Mouse (Mus musculus): ENCODE data around the gene Ush2a. TPM values are rescaled to one million over a fixed set of nuclear protein-coding genes. Genes with fewer than 3 reads are reported as not detected.

Ush2a gene
- total and polyA plus RNA-seq, 2 experiments, result under 0.01 TPM

- no peak for DNase-seq (ENCODE audit: extremely low read depth, low read depth, low spot score)
- H3K36me3 ChIP-seq (ENCODE audit: control insufficient read depth, insufficient read depth, low read length), result no peaks in the 10 kb centered on the region
- H3K9ac ChIP-seq (ENCODE audit: low read depth, low read length), result no peak overlapping the region
- WGBS, result 65% methylated on average over 6 of the region's 6 CpGs
- TF ChIP-seq POLR2A (IDR thresholded peaks at IDR 0.05; ENCODE audit: extremely low read depth, insufficient read depth, low read length) (no peak), CTCF (IDR thresholded peaks at IDR 0.05; ENCODE audit: low read depth, low read length) (no peak)
- no peak overlapping the region for H3K27ac ChIP-seq (replicated peaks; ENCODE audit: insufficient read depth, low read depth, low read length)
- no peak overlapping the region for H3K4me3 ChIP-seq (ENCODE audit: insufficient read depth, low read depth, low read length)
- no peaks in the 10 kb centered on the region for H3K4me1 ChIP-seq (ENCODE audit: control insufficient read depth, insufficient read depth, low read length)
- H3K27me3 ChIP-seq (ENCODE audit: control insufficient read depth, insufficient read depth, low read length), result peaks cover under 1% of the 10 kb centered on the region; the same call in 1 of the 2 replicates
- no peaks in the 10 kb centered on the region for H3K79me2 ChIP-seq (ENCODE audit: control insufficient read depth, insufficient read depth, low read length)
Observed at GRCm38 (mm10) chr1:188390080-188390479, 128.3 kb downstream of the Ush2a start.

GRCm38 (mm10) chr1:188407176-188407575 lies 145.4 kb downstream of the Ush2a start:
- no peak for DNase-seq (ENCODE audit: extremely low read depth, low read depth, low spot score)
- Histone ChIP-seq H3K9ac (ENCODE audit: low read depth, low read length) (no peak overlapping the region), H3K27ac (replicated peaks; ENCODE audit: insufficient read depth, low read depth, low read length) (no peak overlapping the region), H3K4me3 (ENCODE audit: insufficient read depth, low read depth, low read length) (no peak overlapping the region), H3K27me3 (ENCODE audit: control insufficient read depth, insufficient read depth, low read length) (no peaks in the 10 kb centered on the region), H3K79me2 (ENCODE audit: control insufficient read depth, insufficient read depth, low read length) (no peaks in the 10 kb centered on the region), H3K4me1 (ENCODE audit: control insufficient read depth, insufficient read depth, low read length) (no peaks in the 10 kb centered on the region), H3K36me3 (ENCODE audit: control insufficient read depth, insufficient read depth, low read length) (no peaks in the 10 kb centered on the region)
- WGBS, result 90% methylated on average over 4 of the region's 4 CpGs
- no peak for TF ChIP-seq POLR2A (IDR thresholded peaks at IDR 0.05; ENCODE audit: extremely low read depth, insufficient read depth, low read length)
- no peak for TF ChIP-seq CTCF (IDR thresholded peaks at IDR 0.05; ENCODE audit: low read depth, low read length)

- Histone ChIP-seq H3K36me3 (ENCODE audit: control insufficient read depth, insufficient read depth, low read length) (no peaks in the 10 kb centered on the region), H3K27me3 (ENCODE audit: control insufficient read depth, insufficient read depth, low read length) (no peaks in the 10 kb centered on the region), H3K4me3 (ENCODE audit: insufficient read depth, low read depth, low read length) (no peak overlapping the region), H3K9ac (ENCODE audit: low read depth, low read length) (no peak overlapping the region), H3K79me2 (ENCODE audit: control insufficient read depth, insufficient read depth, low read length) (no peaks in the 10 kb centered on the region), H3K27ac (replicated peaks; ENCODE audit: insufficient read depth, low read depth, low read length) (no peak overlapping the region), H3K4me1 (ENCODE audit: control insufficient read depth, insufficient read depth, low read length) (no peaks in the 10 kb centered on the region)
- TF ChIP-seq POLR2A (IDR thresholded peaks at IDR 0.05; ENCODE audit: extremely low read depth, insufficient read depth, low read length), result no peak
- TF ChIP-seq CTCF (IDR thresholded peaks at IDR 0.05; ENCODE audit: low read depth, low read length), result no peak
- 84% methylated on average over 8 of the region's 8 CpGs for WGBS
- DNase-seq (ENCODE audit: extremely low read depth, low read depth, low spot score), result no peak
Observed at GRCm38 (mm10) chr1:188407613-188408386, 146.0 kb downstream of the Ush2a start.

- H3K27me3 ChIP-seq (ENCODE audit: control insufficient read depth, insufficient read depth, low read length), result no peaks in the 10 kb centered on the region
- no peak overlapping the region for H3K27ac ChIP-seq (replicated peaks; ENCODE audit: insufficient read depth, low read depth, low read length)
- no peaks in the 10 kb centered on the region for H3K36me3 ChIP-seq (ENCODE audit: control insufficient read depth, insufficient read depth, low read length)
- no peak overlapping the region for H3K4me3 ChIP-seq (ENCODE audit: insufficient read depth, low read depth, low read length)
- H3K9ac ChIP-seq (ENCODE audit: low read depth, low read length), result no peak overlapping the region
- DNase-seq (ENCODE audit: extremely low read depth, low read depth, low spot score), result no peak
- TF ChIP-seq CTCF (IDR thresholded peaks at IDR 0.05; ENCODE audit: low read depth, low read length) (no peak), POLR2A (IDR thresholded peaks at IDR 0.05; ENCODE audit: extremely low read depth, insufficient read depth, low read length) (no peak)
- H3K4me1 ChIP-seq (ENCODE audit: control insufficient read depth, insufficient read depth, low read length), result no peaks in the 10 kb centered on the region
- no peaks in the 10 kb centered on the region for H3K79me2 ChIP-seq (ENCODE audit: control insufficient read depth, insufficient read depth, low read length)
- WGBS, result 67% methylated on average over 3 of the region's 3 CpGs
Observed at GRCm38 (mm10) chr1:188410547-188410946, 148.7 kb downstream of the Ush2a start.

GRCm38 (mm10) chr1:188420543-188420942 lies 158.7 kb downstream of the Ush2a start:
- no peak overlapping the region for H3K9ac ChIP-seq (ENCODE audit: low read depth, low read length)
- H3K79me2 ChIP-seq (ENCODE audit: control insufficient read depth, insufficient read depth, low read length), result no peaks in the 10 kb centered on the region
- H3K4me1 ChIP-seq (ENCODE audit: control insufficient read depth, insufficient read depth, low read length), result no peaks in the 10 kb centered on the region
- no peaks in the 10 kb centered on the region for H3K36me3 ChIP-seq (ENCODE audit: control insufficient read depth, insufficient read depth, low read length)
- WGBS, result 78% methylated on average over 2 of the region's 2 CpGs
- TF ChIP-seq CTCF (IDR thresholded peaks at IDR 0.05; ENCODE audit: low read depth, low read length), result no peak
- TF ChIP-seq POLR2A (IDR thresholded peaks at IDR 0.05; ENCODE audit: extremely low read depth, insufficient read depth, low read length), result no peak
- no peak overlapping the region for H3K27ac ChIP-seq (replicated peaks; ENCODE audit: insufficient read depth, low read depth, low read length)
- DNase-seq (ENCODE audit: extremely low read depth, low read depth, low spot score), result no peak
- peaks cover 2% of the 10 kb centered on the region; the same call in 1 of the 2 replicates for H3K27me3 ChIP-seq (ENCODE audit: control insufficient read depth, insufficient read depth, low read length)
- no peak overlapping the region for H3K4me3 ChIP-seq (ENCODE audit: insufficient read depth, low read depth, low read length)

GRCm38 (mm10) chr1:188428172-188428571 lies 166.3 kb downstream of the Ush2a start:
- Histone ChIP-seq H3K79me2 (ENCODE audit: control insufficient read depth, insufficient read depth, low read length) (no peaks in the 10 kb centered on the region), H3K9ac (ENCODE audit: low read depth, low read length) (no peak overlapping the region), H3K4me3 (ENCODE audit: insufficient read depth, low read depth, low read length) (no peak overlapping the region), H3K27ac (replicated peaks; ENCODE audit: insufficient read depth, low read depth, low read length) (no peak overlapping the region), H3K4me1 (ENCODE audit: control insufficient read depth, insufficient read depth, low read length) (no peaks in the 10 kb centered on the region), H3K27me3 (ENCODE audit: control insufficient read depth, insufficient read depth, low read length) (peaks cover 2% of the 10 kb centered on the region; the same call in 1 of the 2 replicates), H3K36me3 (ENCODE audit: control insufficient read depth, insufficient read depth, low read length) (no peaks in the 10 kb centered on the region)
- no peak for DNase-seq (ENCODE audit: extremely low read depth, low read depth, low spot score)
- TF ChIP-seq CTCF (IDR thresholded peaks at IDR 0.05; ENCODE audit: low read depth, low read length) (no peak), POLR2A (IDR thresholded peaks at IDR 0.05; ENCODE audit: extremely low read depth, insufficient read depth, low read length) (no peak)
- WGBS, result 87% methylated on average over 6 of the region's 6 CpGs
